Mouse (Mus musculus) mesoderm, embryonic 11.5 days (tissue): ENCODE results near the gene Zfp358.

ENCODE experiments used
- DNase-seq: peaks from one replicate; pipeline ENCODE4 v3.0.0-alpha.2; 2012; ENCODE audit warnings: low read depth, low spot score

Zfp358 gene

DNA sequence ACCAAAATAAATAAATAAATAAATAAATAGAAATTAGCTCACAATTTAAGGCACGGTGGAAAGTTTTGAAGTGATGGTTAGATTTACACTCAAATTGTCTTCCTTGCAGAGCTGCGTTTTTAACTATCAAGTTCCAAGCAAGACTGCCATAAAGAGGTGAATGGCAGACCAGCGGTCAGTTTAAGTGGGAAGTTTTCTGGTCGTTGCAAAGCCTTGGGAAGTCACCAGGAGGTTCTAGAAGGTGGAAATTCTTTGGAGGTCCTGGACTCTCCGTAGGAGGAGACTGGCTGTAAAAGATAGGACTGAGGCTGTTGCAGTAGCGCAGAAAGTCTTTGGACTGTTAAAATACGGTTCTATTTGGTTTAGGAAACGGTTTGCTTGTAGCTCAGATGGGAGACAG lies 6.8 kb downstream of the Zfp358 start:
- DNase-seq: no peak

DNA sequence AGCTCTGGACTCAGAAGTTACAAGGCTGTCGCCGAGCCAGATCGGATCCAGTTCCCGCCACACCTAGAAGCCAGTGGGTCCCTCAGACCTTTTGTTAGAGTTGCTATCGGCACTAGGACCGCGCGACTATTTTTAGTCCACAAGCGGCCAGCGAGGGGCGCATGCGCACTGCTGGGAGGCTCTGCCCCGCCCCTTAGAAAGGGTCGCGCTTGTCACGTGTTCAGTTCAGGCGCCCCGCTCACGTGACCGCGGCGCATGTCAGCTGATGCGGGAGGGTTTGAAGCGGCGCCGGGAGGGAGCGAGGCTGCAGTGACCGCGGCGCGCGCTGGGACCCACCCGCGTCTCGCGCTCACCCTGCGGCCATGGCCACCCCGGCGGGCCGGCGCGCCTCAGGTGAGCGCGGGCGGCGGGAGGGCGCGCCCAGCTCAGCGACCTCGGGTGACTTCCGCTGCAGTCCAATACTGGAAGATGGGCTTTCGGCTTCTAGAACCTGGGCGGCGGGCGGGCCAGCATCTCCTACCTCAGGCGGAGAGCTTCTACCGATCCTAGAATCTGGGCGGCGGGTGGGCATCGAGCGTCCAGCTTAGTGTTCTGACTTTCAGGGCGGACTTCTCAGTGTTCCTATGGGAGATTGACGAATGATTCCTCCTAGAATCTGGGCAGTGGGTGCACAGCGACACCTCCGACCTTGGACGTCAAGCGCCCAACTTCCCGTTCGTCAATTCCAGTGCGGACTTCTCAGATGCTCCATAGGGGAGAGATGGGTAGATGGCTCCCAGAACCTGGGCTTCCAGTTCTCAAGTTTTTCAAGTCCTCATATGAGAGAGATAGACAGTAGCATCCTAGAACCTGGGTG lies 7.5 kb downstream of the Zfp358 start, which contains the start of gene Mcoln1:
TSS of gene Mcoln1 (plus strand) at position 223 of the 856 bp plus-strand sequence.
- DNase-seq: peak; percentile 98

DNA sequence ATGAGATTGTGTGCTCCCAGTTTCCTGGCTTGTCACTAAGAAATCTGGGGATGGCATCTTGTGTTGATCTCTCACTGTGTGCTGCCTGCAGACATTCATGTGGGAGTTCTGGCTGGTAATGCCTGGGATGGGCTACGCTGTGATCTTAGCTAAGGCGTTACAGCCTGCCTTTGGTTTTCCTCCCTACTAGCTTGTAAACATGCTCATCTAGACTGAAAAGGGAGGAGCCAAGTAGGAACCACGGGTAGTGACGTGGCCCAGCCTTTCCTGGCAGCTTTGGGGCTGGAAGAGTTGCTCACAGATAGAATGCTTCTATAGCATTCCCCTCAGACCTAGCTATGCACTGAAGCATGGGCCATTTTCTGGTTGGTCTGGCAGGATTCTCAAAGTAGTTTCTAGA lies 9.3 kb downstream of the Zfp358 start:
- DNase-seq: no peak

DNA sequence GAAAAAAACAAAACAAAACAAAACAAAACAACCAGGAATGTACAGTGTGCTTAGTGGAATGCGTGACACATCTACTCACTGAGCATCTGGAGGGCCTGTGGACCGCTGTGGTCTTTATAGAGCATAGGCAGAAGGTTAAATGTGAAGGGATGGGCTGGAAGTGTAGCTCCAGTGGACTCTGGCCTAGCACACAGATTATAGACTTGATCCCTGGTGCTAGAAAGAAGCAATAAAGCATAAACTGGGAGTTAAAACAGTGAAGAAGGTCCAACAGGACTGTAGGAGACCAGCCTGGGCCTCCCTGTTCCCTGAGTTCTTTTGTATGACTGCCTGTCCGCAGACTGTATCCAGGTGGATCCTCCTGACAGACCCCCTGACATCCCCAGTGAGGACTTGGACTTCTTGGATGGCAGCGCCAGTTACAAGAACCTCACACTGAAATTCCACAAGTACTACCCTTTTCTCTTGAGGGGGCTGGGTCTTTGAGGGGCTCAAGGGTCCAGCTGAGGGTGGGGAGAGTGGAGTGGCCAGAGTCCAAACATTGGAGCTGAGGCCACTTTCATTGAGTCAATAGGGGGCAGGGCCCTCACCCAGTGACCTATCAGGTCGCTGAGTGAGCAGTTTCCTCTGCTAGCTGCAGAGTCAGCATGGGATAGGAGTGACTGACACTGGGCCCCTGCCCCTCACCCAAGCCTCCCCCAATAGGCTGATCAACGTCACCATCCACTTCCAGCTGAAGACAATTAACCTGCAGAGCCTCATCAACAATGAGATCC lies 15.2 kb downstream of the Zfp358 start:
- DNase-seq: no peak

DNA sequence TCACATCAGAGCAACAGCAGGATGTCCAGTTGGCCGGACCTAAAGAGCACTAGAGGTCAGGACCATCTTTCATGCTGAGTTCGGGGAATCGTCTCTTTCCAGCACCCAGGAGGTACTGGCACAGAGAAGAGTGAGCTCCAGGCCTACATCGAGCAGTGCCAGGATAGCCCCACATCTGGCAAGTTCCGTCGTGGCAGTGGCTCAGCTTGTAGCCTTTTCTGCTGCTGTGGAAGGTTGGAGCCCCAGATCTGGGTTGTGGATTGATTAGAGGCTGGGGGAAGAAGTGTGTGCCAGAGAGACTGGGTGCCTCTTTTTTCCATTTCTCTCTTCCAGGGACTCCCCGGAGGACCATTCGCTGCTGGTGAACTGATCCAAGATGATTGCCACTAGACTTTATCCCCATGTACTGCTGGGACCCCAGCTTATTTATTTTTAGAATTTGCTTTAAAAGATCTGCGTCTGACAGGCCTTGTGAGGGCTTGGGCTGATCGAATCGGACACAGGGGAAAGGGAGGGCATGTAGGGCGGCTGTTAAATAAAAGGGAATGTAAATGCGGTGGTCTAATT lies 21.8 kb downstream of the Zfp358 start:
- no peak for DNase-seq

DNA sequence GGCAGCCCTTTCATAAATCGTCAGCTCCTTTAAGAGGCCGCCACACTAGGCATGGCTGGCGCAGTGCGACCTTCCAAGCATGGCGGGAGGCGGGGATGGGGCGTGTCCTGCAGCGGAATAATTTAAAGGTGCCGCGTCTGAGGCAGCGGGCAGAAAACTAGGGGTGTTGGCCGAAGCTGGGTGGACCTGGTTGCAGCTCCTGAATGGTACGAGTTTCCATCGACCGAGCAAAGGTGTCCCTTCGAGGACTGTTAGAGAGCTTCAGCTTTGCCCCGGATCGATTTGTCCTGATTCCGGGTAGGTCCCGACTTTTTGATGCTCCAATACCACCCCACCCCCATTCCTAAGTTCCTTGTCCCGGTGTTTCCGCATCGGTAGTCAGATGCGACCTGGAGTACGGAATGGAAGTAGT lies 22.3 kb downstream of the Zfp358 start, which contains the start of gene Pnpla6:
TSS of gene Pnpla6 (plus strand) at position 125 of the 412 bp plus-strand sequence.
- DNase-seq: peak; percentile 78

DNA sequence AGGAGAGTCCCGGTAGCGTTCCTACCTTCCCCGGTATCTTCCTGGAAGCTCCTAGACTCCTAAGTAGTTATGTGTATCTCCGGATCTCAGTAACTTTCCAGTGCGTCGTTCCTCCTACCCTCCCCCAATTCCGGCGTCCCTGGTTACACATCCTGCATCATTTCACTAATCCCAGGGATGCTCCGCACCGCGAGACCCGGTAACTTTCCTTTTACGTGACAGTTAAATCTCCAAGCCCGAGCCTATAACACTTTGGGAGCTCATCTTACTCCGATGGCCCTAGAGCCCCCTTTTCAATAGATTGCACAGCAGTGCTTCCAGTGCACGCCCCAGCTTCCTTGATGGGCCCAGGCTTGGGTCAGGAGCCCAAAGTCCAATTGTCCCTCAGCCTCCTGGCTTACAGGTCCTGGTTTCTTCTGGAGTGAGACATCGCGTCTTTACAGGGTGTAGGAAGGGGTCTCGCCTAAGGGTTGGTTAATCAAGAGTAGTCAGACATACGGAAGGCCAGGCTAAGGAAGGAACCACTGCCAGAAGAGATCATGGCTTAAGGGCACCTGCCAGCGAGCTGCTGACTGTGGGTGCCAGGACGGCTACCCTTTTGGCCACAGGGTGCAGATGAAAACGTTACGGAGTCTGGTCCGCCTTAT lies 23.0 kb downstream of the Zfp358 start:
- DNase-seq: peak; percentile 45

DNA sequence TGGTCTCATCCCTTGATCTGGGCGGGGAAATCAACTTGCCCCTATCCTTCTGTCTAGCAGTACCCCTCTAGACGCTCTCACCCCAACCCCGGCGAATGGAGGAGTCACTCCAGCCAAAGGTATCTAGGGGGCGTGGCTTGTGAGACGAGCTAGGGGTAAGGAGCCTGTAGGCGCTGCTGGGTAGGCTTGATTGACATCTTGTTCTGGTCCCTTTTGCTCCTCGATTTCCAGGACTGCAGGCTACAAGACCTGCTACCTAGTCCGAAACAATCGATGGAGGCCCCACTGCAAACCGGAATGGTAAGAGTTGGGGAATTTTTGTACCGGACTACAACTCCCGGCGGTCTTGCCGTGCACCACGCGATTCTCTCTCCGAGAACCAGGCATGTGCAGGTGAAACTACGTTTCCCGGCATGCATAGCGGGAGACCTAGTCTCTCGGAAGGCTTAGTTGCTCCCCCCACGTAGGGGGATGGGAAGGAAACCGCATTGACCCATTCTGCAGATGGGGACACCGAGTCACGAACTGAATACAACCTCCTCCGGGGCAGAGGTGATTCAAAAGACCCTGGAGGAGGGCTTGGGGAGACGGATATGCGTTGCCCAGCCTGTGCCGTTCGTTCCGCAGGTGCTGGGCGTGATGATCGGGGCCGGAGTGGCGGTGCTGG lies 23.6 kb downstream of the Zfp358 start:
- peak; percentile 94 for DNase-seq

DNA sequence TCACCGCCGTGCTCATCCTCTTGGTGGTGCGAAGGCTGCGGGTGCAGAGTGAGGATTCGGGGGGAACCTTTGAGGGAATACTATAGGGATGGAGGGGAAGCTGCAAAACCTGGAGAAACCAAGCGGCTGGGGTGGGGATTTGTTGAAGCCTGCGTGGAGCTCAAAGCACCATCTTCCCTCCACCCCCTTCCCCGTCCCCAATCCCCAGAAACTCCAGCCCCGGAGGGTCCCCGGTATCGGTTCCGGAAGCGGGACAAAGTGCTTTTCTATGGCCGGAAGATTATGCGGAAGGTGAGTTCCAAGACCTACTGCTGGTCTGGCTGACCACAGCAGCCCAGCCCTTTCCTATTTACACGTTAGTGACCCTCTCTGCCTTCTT lies 24.2 kb downstream of the Zfp358 start:
- peak; percentile 19 for DNase-seq

DNA sequence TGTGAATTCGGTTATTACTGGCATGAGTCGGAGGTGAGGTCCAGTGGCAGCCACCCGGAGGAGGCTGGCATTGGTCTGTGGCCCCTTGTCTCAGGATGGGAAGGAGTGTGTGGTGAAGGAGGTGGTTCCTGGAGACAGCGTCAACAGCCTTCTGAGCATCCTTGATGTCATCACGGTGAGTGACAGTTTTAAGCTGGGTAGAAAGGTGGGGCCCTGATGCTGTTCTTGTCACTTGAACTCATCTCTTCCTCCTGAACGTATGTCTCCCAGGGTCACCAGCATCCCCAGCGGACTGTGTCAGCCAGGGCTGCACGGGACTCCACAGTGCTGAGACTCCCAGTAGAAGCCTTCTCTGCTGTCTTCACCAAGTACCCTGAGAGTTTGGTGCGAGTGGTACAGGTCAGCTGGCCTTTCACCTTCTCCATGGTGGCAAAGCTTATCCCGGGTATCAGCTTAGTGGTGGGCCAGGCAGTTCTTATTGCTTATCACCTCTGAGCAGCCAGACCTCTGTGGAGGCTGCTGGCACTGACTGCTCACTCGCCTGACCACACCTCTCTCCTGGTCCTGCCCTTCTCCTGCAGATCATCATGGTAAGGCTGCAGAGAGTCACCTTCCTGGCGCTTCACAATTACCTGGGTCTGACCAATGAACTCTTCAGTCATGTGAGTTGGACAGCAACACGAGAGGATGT lies 29.2 kb downstream of the Zfp358 start:
- no peak for DNase-seq

DNA sequence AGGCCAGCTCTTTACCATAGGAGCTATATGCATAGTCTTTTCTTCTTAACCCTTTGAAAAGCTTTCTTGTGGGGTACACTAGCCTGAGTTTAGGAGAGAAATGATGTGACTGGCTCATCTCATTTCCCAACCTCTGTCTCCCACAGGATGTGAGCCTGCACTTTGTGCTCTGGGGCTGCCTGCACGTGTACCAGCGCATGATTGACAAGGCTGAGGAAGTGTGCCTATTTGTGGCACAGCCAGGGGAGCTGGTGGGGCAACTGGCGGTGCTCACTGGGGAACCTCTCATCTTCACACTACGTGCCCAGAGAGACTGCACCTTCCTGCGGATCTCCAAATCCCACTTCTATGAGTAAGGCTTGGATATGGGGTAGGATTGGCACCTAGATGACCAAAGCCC lies 37.9 kb downstream of the Zfp358 start:
- DNase-seq: no peak

DNA sequence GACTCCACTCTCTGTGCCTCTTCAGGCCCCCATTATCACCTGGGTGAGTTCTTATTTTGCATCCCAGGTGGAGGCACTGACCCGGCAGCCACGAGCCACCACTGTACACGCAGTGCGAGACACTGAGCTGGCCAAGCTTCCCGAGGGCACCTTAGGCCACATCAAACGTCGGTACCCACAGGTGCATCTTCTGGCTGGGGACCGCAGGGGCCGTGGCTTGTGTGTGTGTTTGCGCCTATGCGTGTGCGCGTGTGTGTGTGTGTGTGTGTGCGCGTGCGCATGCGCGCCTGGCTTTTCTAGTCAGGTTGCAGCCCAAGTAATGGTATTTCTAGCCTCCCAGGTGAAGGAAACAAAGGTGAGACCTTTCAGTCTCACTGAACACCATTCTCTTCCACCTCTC lies 39.0 kb downstream of the Zfp358 start:
- DNase-seq: no peak

DNA sequence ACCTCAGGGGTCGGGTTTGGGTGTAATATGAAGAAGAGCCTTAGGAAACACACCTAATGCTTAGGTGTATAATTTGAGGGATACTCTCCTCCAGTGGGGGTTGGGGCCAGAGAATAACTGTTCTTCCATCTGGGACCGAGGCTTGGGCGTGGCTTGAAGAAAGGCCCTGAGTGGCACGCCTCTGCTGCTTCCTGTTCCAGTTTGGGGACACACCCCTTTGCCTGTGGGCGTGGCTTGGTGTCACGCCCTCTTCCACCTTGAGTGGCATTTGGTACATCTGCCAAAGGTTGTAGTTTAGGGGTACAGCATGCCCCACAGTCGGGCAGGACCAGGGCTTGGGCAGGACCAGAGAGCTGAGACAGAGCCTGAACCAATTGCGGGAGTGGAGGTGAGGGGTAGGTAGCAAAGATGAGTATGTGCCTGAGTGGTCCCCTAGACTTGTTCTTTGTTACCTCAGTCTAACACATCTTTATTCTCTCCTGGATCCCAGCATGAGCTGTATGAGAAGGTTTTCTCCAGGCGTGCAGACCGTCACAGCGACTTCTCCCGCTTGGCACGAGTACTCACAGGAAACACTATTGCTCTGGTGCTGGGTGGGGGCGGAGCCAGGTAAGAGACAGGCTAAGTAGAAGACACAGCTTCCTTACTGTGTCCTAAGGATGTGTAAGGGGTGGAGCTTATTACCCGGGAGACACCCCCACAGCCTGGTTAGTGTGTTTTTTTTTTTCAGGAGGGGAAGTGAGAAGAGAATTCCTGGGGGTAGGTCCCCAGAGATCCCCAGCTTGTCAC lies 43.3 kb downstream of the Zfp358 start:
- DNase-seq: no peak

DNA sequence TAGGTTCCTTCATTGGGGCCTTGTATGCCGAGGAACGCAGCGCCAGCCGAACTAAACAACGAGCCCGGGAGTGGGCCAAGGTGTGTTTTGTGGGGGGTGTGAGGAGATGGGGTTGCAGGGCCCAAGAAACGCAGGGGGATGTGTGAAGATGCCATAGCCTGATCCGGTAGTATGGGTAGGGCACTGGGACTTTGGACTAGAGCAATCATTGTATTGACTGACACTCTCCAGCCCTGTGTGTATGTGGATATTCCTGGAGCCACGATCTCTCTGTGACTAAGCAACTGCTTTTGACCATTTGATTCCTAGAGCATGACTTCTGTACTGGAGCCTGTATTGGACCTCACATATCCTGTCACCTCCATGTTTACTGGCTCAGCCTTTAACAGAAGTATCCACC lies 44.0 kb downstream of the Zfp358 start:
- DNase-seq: no peak

DNA sequence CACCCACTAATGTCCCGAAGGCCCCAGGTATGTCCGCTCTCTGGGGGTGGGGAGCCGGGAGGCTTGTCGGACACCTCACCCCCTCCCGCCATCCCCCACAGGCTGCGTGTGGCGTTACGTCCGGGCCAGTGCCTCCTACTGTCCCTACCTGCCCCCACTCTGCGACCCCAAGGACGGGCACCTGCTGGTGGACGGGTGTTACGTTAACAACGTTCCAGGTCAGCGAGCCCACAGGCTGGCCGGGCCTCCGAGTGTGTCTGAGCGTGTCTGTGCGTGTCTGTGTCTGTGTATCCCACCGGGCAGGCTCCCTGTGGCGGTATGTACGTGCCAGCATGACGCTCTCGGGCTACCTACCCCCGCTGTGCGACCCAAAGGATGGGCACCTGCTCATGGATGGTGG lies 44.7 kb downstream of the Zfp358 start:
- DNase-seq: no peak

DNA sequence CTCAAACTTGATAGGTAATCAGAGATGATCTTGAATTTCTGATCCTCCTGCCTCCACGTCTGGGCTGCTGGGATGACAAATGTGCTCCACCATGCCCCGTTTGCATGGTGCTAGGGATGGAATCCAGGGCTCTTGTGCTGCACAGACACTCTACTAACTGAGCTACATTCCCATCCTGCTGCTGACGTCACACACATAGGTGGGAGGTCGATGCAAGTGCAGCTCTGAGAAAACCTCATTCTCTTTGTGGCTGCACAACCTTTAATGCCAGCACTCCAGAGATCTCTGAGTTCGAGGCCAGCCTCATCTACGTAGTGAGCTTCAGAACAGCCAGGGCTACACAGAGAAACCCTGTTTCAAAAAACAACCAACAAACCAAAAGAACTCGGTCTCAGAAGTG lies 46.2 kb downstream of the Zfp358 start:
- no peak for DNase-seq

DNA sequence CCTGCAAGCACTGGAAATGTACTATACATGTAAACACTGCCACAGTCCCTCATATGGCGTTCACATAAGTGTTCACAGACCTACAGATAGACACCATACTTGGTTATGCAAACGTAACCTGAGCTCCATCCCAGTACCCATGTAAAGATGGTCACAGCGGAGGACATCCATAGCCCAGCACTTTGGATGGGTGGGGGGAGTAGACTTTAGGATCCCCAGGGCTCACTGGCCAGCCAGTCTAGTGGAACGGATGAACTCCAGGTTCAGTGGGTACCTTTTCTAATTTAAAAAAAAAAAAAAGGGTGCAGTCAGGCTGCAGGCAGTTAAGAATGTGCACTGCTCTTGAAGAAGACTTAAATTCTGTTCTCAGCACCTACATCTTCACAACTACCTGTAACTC lies 47.1 kb downstream of the Zfp358 start:
- no peak for DNase-seq

DNA sequence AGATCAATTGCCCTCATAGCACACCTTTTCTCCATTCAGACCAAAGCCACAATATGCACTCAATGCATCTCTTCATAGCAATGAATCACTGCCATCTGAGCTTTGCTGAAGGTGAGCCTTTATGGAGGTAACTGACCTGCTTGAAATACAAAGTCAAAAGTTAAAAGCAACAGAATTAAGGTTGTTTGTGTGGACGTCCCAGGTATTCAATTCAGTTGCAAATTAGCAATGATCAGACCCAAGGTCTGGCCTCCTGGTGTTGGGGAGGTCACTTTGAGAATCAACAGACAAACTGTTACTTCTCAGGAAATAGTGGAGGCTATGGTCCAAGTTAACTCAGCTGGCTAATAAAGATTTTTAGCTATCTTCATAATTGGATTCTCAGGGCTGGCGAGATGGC lies 53.6 kb downstream of the Zfp358 start:
- DNase-seq: no peak
